Mouse (Mus musculus) testis, adult 2 months (tissue): ENCODE data around the gene Slc22a15.

ENCODE experiments used
- CTCF ChIP-seq: fragments of 200-500 bp; IDR thresholded peaks from 2 replicates; pipeline ENCODE4 v1.5.1; 2012; ENCODE audit warnings: low read depth, mild to moderate bottlenecking, inconsistent platforms, low read length, moderate library complexity; ENCODE audit not compliant: control insufficient read depth, insufficient read depth, insufficient replicate concordance
- POLR2A ChIP-seq: fragments of 200-500 bp; IDR thresholded peaks from 2 replicates; pipeline ENCODE4 v1.6.1; 2012; ENCODE audit warnings: low read depth, mild to moderate bottlenecking, inconsistent platforms, low read length, moderate library complexity; ENCODE audit not compliant: control insufficient read depth

DNA sequence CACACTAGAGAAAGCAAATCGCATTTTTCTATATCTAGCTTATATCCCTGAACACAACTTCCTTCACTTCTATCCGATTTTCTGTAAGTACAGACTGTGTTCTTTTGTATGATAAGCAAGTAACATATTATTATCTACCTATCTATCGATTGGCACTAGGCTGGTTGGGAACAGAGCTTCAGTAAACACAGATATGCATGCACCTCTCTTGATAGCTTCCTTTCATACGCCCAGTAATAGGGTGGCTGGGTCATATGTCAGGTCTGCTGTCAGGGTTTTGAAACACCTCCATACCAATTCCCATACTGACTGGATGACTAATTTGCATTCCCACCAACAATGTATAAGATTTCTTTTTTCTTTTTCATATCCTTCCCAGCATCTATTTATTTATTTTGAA, 16.2 kb upstream of the Slc22a15 start:
- TF ChIP-seq POLR2A (no peak), CTCF (no peak)
